Mouse (Mus musculus): ENCODE results near the gene Vmn1r237. TPM values are rescaled to one million over a fixed set of nuclear protein-coding genes. Genes with fewer than 3 reads are reported as not detected.

Vmn1r237 gene
- total RNA-seq (2021) (not detected), polyA plus RNA-seq (2012; rRNA removed) (not detected in 2 replicates)
- long read RNA-seq: 0 reads

DNA sequence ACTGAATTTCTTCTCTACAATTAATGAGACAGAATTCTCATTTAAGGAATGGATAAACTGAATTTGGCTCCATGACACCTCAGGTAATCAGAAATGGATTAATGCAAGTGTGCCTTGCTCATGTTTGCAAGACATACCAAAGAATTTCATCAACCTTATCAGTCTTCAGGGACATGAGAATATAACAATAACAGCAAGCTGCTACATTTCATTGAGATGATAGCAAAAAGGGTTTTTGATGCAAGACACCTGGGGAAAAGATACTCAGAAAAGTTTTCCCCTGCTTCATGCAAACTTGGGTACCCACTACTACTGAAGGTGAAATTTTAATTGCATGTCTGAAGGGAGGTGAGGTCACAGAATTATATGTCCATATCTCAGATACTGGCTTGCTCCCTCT, at the start of gene Vmn1r237:
Gene Vmn1r237 (plus strand): TSS at position 301 of the 400 bp plus-strand sequence.
- Histone ChIP-seq H3K4me1 (ENCODE audit: control insufficient read depth, insufficient read depth, low read length) (no peaks in the 10 kb centered on the region), H3K27ac (no peak within 1 kb of the TSS), H3K9ac (ENCODE audit: low read depth, low read length) (no peak within 1 kb of the TSS), H3K27me3 (ENCODE audit: control insufficient read depth, insufficient read depth, low read length) (no peaks in the 10 kb centered on the region), H3K4me3 (no peak within 1 kb of the TSS), H3K79me2 (replicated peaks; ENCODE audit: control insufficient read depth, insufficient read depth, low read length) (no peaks in the 10 kb centered on the region), H3K36me3 (ENCODE audit: control insufficient read depth, insufficient read depth, low read length) (no peaks in the 10 kb centered on the region)
- TF ChIP-seq POLR2A (IDR thresholded peaks at IDR 0.05; ENCODE audit: insufficient read depth, low read depth, low read length): no peak
- TF ChIP-seq EP300 (IDR thresholded peaks at IDR 0.05; ENCODE audit: insufficient read depth, low read depth, low read length): no peak
- no peak for TF ChIP-seq CTCF (IDR thresholded peaks at IDR 0.05)
- no peak for DNase-seq
- intact Hi-C loops (cut with DNase I): no loop called here

GRCm38 (mm10) chr17:21272103-21272502, 39.6 kb upstream of the Vmn1r237 start:
- intact Hi-C loops (cut with DNase I): loop anchor here (1.0 to 10.0 kb wide), 4 partner anchors 113 to 243 kb away; partner anchors contain the start of gene Zfp677
- DNase-seq: peak; percentile 4 to 17
- H3K4me1 ChIP-seq (ENCODE audit: control insufficient read depth, insufficient read depth, low read length): no peaks in the 10 kb centered on the region
- no peak overlapping the region for H3K9ac ChIP-seq (ENCODE audit: low read depth, low read length)
- H3K27ac ChIP-seq: no peak overlapping the region
- TF ChIP-seq CTCF (IDR thresholded peaks at IDR 0.05) (peak; percentile 78), POLR2A (IDR thresholded peaks at IDR 0.05; ENCODE audit: insufficient read depth, low read depth, low read length) (no peak), EP300 (IDR thresholded peaks at IDR 0.05; ENCODE audit: insufficient read depth, low read depth, low read length) (no peak)
- no peaks in the 10 kb centered on the region for H3K79me2 ChIP-seq (replicated peaks; ENCODE audit: control insufficient read depth, insufficient read depth, low read length)
- no peak overlapping the region for H3K4me3 ChIP-seq
- 12% methylated on average over 4 of the region's 4 CpGs for WGBS
- H3K36me3 ChIP-seq (ENCODE audit: control insufficient read depth, insufficient read depth, low read length): no peaks in the 10 kb centered on the region
- H3K27me3 ChIP-seq (ENCODE audit: control insufficient read depth, insufficient read depth, low read length): no peaks in the 10 kb centered on the region

- no peak for TF ChIP-seq EP300 (IDR thresholded peaks at IDR 0.05; ENCODE audit: insufficient read depth, low read depth, low read length)
- no peak for TF ChIP-seq CTCF (IDR thresholded peaks at IDR 0.05)
- Histone ChIP-seq H3K36me3 (ENCODE audit: control insufficient read depth, insufficient read depth, low read length) (no peaks in the 10 kb centered on the region), H3K79me2 (replicated peaks; ENCODE audit: control insufficient read depth, insufficient read depth, low read length) (no peaks in the 10 kb centered on the region), H3K27ac (no peak within 1 kb of the TSS), H3K4me3 (no peak within 1 kb of the TSS), H3K9ac (ENCODE audit: low read depth, low read length) (no peak within 1 kb of the TSS), H3K27me3 (ENCODE audit: control insufficient read depth, insufficient read depth, low read length) (no peaks in the 10 kb centered on the region), H3K4me1 (ENCODE audit: control insufficient read depth, insufficient read depth, low read length) (no peaks in the 10 kb centered on the region)
- DNase-seq: no peak
- WGBS: 72% methylated on average over 3 of the region's 3 CpGs
- intact Hi-C loops (cut with DNase I): no loop called here
These were observed 29.0 kb upstream of the Vmn1r237 start, which contains the start of gene Vmn1r236 for GRCm38 (mm10) chr17:21282642-21283041. Gene Vmn1r236 (plus strand): TSS chr17:21282942.

DNA sequence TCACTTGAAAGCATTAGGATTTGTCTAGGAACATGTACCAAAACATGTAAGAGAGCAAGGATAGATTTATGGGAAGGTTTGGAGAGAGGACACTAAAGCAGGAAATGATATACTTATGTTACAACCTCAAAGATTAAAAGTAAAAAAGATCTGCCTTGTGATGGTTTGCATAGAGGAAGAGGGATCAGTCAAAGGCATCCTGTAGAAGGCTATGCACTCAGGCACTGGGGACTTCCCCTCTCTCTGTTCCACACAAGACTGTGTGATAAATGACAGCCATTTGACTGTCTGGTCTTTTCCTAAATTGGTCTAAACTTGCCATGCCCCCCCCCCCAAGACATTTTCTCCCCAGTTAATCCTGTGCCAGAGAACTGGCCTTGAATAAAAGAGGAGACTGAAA, 27.3 kb upstream of the Vmn1r237 start:
- DNase-seq: no peak
- TF ChIP-seq CTCF (IDR thresholded peaks at IDR 0.05): no peak
- TF ChIP-seq EP300 (IDR thresholded peaks at IDR 0.05; ENCODE audit: insufficient read depth, low read depth, low read length): no peak
- Histone ChIP-seq H3K36me3 (ENCODE audit: control insufficient read depth, insufficient read depth, low read length) (no peaks in the 10 kb centered on the region), H3K27me3 (ENCODE audit: control insufficient read depth, insufficient read depth, low read length) (no peaks in the 10 kb centered on the region), H3K4me1 (ENCODE audit: control insufficient read depth, insufficient read depth, low read length) (no peaks in the 10 kb centered on the region), H3K27ac (no peak overlapping the region), H3K4me3 (no peak overlapping the region), H3K9ac (ENCODE audit: low read depth, low read length) (no peak overlapping the region), H3K79me2 (replicated peaks; ENCODE audit: control insufficient read depth, insufficient read depth, low read length) (no peaks in the 10 kb centered on the region)
- intact Hi-C loops (cut with DNase I): no loop called here

DNA sequence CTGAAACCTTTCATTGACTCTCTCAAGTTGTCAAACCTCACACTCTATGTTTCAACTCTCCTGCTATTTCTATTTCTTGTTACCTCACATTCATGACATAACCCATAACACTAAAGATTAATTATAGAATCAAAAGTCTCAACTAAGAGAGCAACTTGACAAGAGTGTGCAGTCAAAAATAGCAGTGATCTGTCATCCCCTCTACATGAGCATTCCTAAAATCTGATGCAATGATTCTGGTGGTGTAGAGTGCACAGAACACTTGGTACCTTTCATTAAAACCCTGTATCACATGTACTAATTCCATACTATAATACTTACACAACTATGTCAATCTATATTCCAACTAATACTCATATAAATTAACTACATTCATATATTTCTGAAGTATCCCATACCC, 22.0 kb upstream of the Vmn1r237 start:
- Histone ChIP-seq H3K4me1 (ENCODE audit: control insufficient read depth, insufficient read depth, low read length) (no peaks in the 10 kb centered on the region), H3K9ac (ENCODE audit: low read depth, low read length) (no peak overlapping the region), H3K4me3 (no peak overlapping the region), H3K27me3 (ENCODE audit: control insufficient read depth, insufficient read depth, low read length) (no peaks in the 10 kb centered on the region), H3K79me2 (replicated peaks; ENCODE audit: control insufficient read depth, insufficient read depth, low read length) (no peaks in the 10 kb centered on the region), H3K27ac (no peak overlapping the region), H3K36me3 (ENCODE audit: control insufficient read depth, insufficient read depth, low read length) (no peaks in the 10 kb centered on the region)
- intact Hi-C loops (cut with DNase I): no loop called here
- no peak for DNase-seq
- TF ChIP-seq EP300 (IDR thresholded peaks at IDR 0.05; ENCODE audit: insufficient read depth, low read depth, low read length) (no peak), CTCF (IDR thresholded peaks at IDR 0.05) (no peak), POLR2A (IDR thresholded peaks at IDR 0.05; ENCODE audit: insufficient read depth, low read depth, low read length) (no peak)

Small RNAs within 50 kb of the gene (microRNA-seq; reads per million reads assigned to microRNA genes)
- 0 reads per million in 2 experiments for gene Gm26384

Other genes starting within 250 kb of the Vmn1r237 start
- not detected for gene Vmn1r234, start 85.8 kb upstream of the Vmn1r237 start, total RNA-seq (2021)
- not detected in 2 replicates for gene Vmn1r234, start 85.8 kb upstream of the Vmn1r237 start, polyA plus RNA-seq (2012; rRNA removed)
- gene Vmn1r235, start 55.5 kb upstream of the Vmn1r237 start, total RNA-seq (2021): not detected
- not detected in 2 replicates for gene Vmn1r235, start 55.5 kb upstream of the Vmn1r237 start, polyA plus RNA-seq (2012; rRNA removed)
- not detected for gene Vmn1r236, start 28.9 kb upstream of the Vmn1r237 start, total RNA-seq (2021)
- gene Vmn1r236, start 28.9 kb upstream of the Vmn1r237 start, polyA plus RNA-seq (2012; rRNA removed): not detected in 2 replicates
- gene Zfp677, start 71.9 kb downstream of the Vmn1r237 start, total RNA-seq (2021): under 1 TPM; 0.86 to 0.89 TPM
- gene Zfp677, start 71.9 kb downstream of the Vmn1r237 start, polyA plus RNA-seq (2012; rRNA removed): 0.25 and 0.50 TPM in 2 replicates
- gene Zfp54, start 111.4 kb downstream of the Vmn1r237 start, total RNA-seq (2021): 1 to 10 TPM in 1 of 2 experiments, under 1 TPM in 1; 0.59 to 1.0 TPM
- 0.39 and 0.64 TPM in 2 replicates for gene Zfp54, start 111.4 kb downstream of the Vmn1r237 start, polyA plus RNA-seq (2012; rRNA removed)
- gene Zfp51, start 138.5 kb downstream of the Vmn1r237 start, total RNA-seq (2021): 1 to 10 TPM; 6.3 to 8.5 TPM
- gene Zfp51, start 138.5 kb downstream of the Vmn1r237 start, polyA plus RNA-seq (2012; rRNA removed): 1.5 and 3.7 TPM in 2 replicates
- gene Zfp53, start 177.1 kb downstream of the Vmn1r237 start, total RNA-seq (2021): 1 to 10 TPM; 2.0 to 2.5 TPM
- gene Zfp53, start 177.1 kb downstream of the Vmn1r237 start, polyA plus RNA-seq (2012; rRNA removed): 0.55 and 1.0 TPM in 2 replicates
- 1 to 10 TPM; 3.5 to 5.9 TPM for gene Zfp52, start 223.7 kb downstream of the Vmn1r237 start, total RNA-seq (2021)
- 1.1 and 1.9 TPM in 2 replicates for gene Zfp52, start 223.7 kb downstream of the Vmn1r237 start, polyA plus RNA-seq (2012; rRNA removed)

All from heart, adult 2 months (tissue).